Mouse (Mus musculus): Measurements from ENCODE around the gene Gpr61. TPM values are rescaled to one million over a fixed set of nuclear protein-coding genes. Genes with fewer than 3 reads are reported as not detected.
A peak's percentile ranks its signal among the peaks of the same experiment; 100 is the strongest.

The Gpr61 gene
- polyA plus RNA-seq, 2 experiments from 2014 or later = 0.15 TPM; not detected in 1

GRCm38 (mm10) chr3:108178756-108179715 is 24.4 kb upstream of the Gpr61 start:
- ATAC-seq = no peak

GRCm38 (mm10) chr3:108174672-108175531 is 20.2 kb upstream of the Gpr61 start:
- ATAC-seq = no peak

- no peak for ATAC-seq
Observed at GRCm38 (mm10) chr3:108169199-108169598, 14.5 kb upstream of the Gpr61 start.

GRCm38 (mm10) chr3:108167499-108167898 is 12.8 kb upstream of the Gpr61 start:
- no peak for ATAC-seq

GRCm38 (mm10) chr3:108166486-108167211 is 12.0 kb upstream of the Gpr61 start:
- ATAC-seq = no peak

GRCm38 (mm10) chr3:108165532-108166315 is 11.0 kb upstream of the Gpr61 start:
- ATAC-seq = no peak

GRCm38 (mm10) chr3:108164807-108165206 is 10.1 kb upstream of the Gpr61 start:
- ATAC-seq = peak; percentile 90

GRCm38 (mm10) chr3:108164091-108164490 is 9.4 kb upstream of the Gpr61 start:
- no peak for ATAC-seq

- no peak for ATAC-seq
Observed at GRCm38 (mm10) chr3:108158383-108159037, 3.8 kb upstream of the Gpr61 start.

- no peak for ATAC-seq
Observed at GRCm38 (mm10) chr3:108152290-108152689, 2.4 kb downstream of the Gpr61 start.

- peak; percentile 69 for ATAC-seq
Observed at GRCm38 (mm10) chr3:108147386-108148235, 7.1 kb downstream of the Gpr61 start.

GRCm38 (mm10) chr3:108146671-108147070 is 8.0 kb downstream of the Gpr61 start:
- no peak for ATAC-seq

GRCm38 (mm10) chr3:108145534-108146445 is 8.9 kb downstream of the Gpr61 start, which contains the start of gene Gnai3:
Gene Gnai3 (minus strand): TSS chr3:108146146.
- peak; percentile 94 for ATAC-seq

GRCm38 (mm10) chr3:108140786-108141185 is 13.9 kb downstream of the Gpr61 start:
- ATAC-seq = peak; percentile 64

GRCm38 (mm10) chr3:108139113-108139512 is 15.6 kb downstream of the Gpr61 start:
- no peak for ATAC-seq

- no peak for ATAC-seq
Observed at GRCm38 (mm10) chr3:108134701-108135100, 20.0 kb downstream of the Gpr61 start.

GRCm38 (mm10) chr3:108132484-108132883 is 22.2 kb downstream of the Gpr61 start:
- ATAC-seq = no peak

- no peak for ATAC-seq
Observed at GRCm38 (mm10) chr3:108131821-108132220, 22.9 kb downstream of the Gpr61 start.

- no peak for ATAC-seq
Observed at GRCm38 (mm10) chr3:108131216-108131615, 23.5 kb downstream of the Gpr61 start.

Data from CD4-positive, CD25-positive, alpha-beta regulatory T cell, adult 4 months (primary cell).